Mouse (Mus musculus) spleen, postnatal 4 days (tissue): ENCODE measurements around the gene Myo5a.

Experiments used
- DNase-seq, 2 experiments: peaks; one replicate each; pipeline ENCODE4 v3.0.0; 2022; ENCODE audit warnings: low spot score in 2 of 2

Myo5a gene

GRCm38 (mm10) chr9:75071706-75072192 is 934 bp downstream of the Myo5a start:
- peak; percentile 30 to 68 for DNase-seq

- no peak for DNase-seq
These were observed 1.5 kb downstream of the Myo5a start for GRCm38 (mm10) chr9:75072361-75072760.

- DNase-seq: no peak
These were observed 6.4 kb downstream of the Myo5a start for GRCm38 (mm10) chr9:75077191-75077590.

- no peak for DNase-seq
These were observed 14.5 kb downstream of the Myo5a start for GRCm38 (mm10) chr9:75085242-75085824.

- DNase-seq: no peak
These were observed 17.0 kb downstream of the Myo5a start for GRCm38 (mm10) chr9:75087823-75088222.

GRCm38 (mm10) chr9:75089285-75089684 is 18.5 kb downstream of the Myo5a start:
- no peak for DNase-seq

GRCm38 (mm10) chr9:75092134-75092533 is 21.3 kb downstream of the Myo5a start:
- no peak for DNase-seq

GRCm38 (mm10) chr9:75094762-75095161 is 23.9 kb downstream of the Myo5a start:
- no peak for DNase-seq

GRCm38 (mm10) chr9:75098937-75099336 is 28.1 kb downstream of the Myo5a start:
- no peak for DNase-seq

GRCm38 (mm10) chr9:75100157-75100781 is 29.5 kb downstream of the Myo5a start:
- DNase-seq: no peak

- no peak for DNase-seq
These were observed 31.3 kb downstream of the Myo5a start for GRCm38 (mm10) chr9:75102131-75102530.

- peak in 1 of 2 experiments; percentile 31 for DNase-seq
These were observed 45.9 kb downstream of the Myo5a start for GRCm38 (mm10) chr9:75116571-75117177.

GRCm38 (mm10) chr9:75121126-75121525 is 50.3 kb downstream of the Myo5a start:
- peak in 1 of 2 experiments; percentile 22 for DNase-seq

- DNase-seq: peak in 1 of 2 experiments; percentile 17
These were observed 53.4 kb downstream of the Myo5a start for GRCm38 (mm10) chr9:75124201-75124721.

- DNase-seq: peak in 1 of 2 experiments; percentile 8
These were observed 59.7 kb downstream of the Myo5a start for GRCm38 (mm10) chr9:75130553-75130952.

GRCm38 (mm10) chr9:75146911-75147310 is 76.1 kb downstream of the Myo5a start:
- no peak for DNase-seq

GRCm38 (mm10) chr9:75160525-75160924 is 89.7 kb downstream of the Myo5a start:
- peak; percentile 18 to 67 for DNase-seq

- DNase-seq: no peak
These were observed 92.8 kb downstream of the Myo5a start for GRCm38 (mm10) chr9:75163650-75164049.

GRCm38 (mm10) chr9:75171721-75172120 is 100.9 kb downstream of the Myo5a start:
- DNase-seq: no peak

GRCm38 (mm10) chr9:75187646-75188260 is 116.9 kb downstream of the Myo5a start:
- no peak for DNase-seq

- DNase-seq: no peak
These were observed 123.0 kb downstream of the Myo5a start for GRCm38 (mm10) chr9:75193858-75194257.

GRCm38 (mm10) chr9:75196335-75196734 is 125.5 kb downstream of the Myo5a start:
- no peak for DNase-seq
